Mouse (Mus musculus) megakaryocyte progenitor cell, adult 5-6 weeks (primary cell): ENCODE results near the gene Cd44. TPM values are rescaled to one million over a fixed set of nuclear protein-coding genes. Genes with fewer than 3 reads are reported as not detected.

Source experiments
- ATAC-seq: replicated peaks from 2 replicates; pipeline ENCODE4 v1.8.0; 2016; ENCODE audit warnings: mild to moderate bottlenecking, moderate TSS enrichment, inconsistent platforms; ENCODE audit not compliant: poor library complexity
- total RNA-seq, 2 experiments: library from RNA; stranded (forward) in 1 of 2; stranded (reverse) in 1 of 2; fragments of 157-497, 149-512 nt in 1 of 2; fragments of 200-1000 nt in 1 of 2; gene quantifications; 2 replicates each; pipeline versions ENCODE4 v1.2.3 to v1.2.4; 2015 to 2017

Gene Cd44
- total RNA-seq (2015) (182 and 183 TPM in 2 replicates), total RNA-seq (2017) (128 and 134 TPM in 2 replicates)

GRCm38 (mm10) chr2:102900875-102901827 is at the start of gene Cd44:
Gene Cd44, minus strand, starts transcription at chr2:102901665.
- ATAC-seq: peak; percentile 69

- peak; percentile 70 for ATAC-seq
Measured at GRCm38 (mm10) chr2:102948481-102948857, 47.0 kb upstream of the Cd44 start.

DNA sequence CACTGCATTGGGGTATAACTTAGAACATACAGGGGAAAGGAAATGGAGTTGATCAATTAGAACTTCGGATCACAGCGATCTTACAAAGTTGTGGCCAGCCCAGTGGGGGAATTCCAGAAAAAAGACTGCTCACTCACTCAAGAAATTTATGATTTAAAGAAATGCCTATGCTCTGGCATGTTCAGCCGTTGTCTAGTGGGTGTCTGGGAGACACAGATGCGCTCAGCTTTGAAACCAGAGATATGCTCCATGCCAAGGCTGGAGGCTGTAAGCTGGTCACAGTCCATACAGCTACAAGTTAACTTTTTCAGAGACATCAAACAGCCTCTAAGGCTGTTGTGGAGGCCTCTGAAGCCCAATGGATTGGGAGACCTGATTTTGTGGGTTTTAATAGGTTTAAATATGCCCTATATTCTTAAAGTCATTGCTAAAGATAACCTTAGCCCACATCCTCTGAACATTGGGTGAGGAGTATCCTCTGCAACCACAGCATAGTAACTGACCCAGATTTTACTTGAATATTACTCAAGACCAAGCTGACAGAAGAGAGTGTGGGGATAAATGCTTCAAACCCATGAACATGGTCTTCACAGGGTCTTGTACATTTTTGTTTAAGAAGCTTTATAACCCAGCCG is 46.5 kb upstream of the Cd44 start:
- ATAC-seq: peak; percentile 21; the same call in 1 of the 2 replicates

DNA sequence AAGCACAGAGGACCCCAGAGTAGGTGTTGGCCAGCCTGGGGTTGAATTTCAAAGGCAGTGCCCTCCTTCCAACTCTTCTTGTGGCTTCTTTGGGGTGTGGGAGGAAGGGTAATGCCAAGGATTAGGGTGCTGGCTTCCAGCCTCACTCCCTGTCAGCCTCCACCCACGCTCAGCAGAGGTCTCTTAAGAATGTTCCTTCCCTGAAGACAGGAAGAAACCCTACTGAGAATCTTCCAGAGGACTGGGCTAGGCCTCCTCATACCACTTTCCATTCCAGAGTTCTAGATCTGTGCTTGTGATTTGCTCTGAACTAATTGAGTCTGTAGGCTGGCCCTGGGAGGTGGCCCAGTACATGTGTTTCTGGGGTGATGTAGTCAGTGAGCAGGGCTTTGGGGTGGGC is 43.6 kb upstream of the Cd44 start:
- no peak for ATAC-seq

DNA sequence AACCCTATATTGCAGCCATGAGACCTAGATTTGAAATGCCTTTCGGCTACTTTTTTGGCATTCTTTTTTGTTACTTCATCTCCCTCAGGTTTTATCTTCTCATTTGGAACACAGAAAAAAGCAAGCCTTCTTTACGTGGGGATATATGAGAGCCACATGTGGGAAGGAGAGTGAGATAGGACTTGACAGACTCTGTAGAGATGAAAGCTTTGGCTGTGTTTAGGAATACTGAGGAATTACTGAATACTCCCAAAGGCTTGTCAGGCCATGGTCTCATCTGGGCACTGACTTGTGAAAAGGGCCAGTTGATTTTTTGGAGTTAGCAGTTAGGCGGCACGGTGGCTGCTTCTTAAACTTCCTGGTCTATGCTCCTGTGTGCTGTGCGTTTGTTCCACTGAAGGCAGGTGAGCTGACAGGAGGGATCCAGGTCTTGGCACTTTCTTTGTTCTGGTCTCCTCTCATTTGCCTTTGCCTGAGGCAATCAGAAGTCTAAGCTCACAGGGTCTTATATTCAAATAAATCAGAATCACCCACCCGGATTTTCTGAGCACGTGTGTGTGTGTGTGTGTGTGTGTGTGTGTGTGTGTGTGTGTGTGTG is 43.0 kb upstream of the Cd44 start:
- no peak for ATAC-seq

DNA sequence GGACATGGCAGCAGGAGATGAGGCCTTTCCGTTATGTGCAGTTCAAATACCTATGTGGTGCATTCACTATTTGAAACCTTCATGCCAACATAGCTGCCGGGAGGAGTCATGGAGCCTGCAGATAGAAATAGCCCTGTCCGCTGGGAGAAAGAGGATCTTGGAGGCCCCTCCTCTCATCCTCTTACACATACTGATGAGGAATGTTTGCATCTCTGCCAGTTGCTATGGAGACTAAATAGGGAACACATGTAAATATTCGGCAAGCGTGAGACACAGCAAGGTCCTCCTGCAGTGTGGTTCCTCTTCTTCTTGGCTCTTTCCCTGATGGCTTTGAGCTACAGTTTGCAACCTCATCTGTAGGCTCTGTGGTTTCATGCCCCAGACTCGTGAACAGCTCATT is 42.5 kb upstream of the Cd44 start:
- peak; percentile 87 for ATAC-seq

DNA sequence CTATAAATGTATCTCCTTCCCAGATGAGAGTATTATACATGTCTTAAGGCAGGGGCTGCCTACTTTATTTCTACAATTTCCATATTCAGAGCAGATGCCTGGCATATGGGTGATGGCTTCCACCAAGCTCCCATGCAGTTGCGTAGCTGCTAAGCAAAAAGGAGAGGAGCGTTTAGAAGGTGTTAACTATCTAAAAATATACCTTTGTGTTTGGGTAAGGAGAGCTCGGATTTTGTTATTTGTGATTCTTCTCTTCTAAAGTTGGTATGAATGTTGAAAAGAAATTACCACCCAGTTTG is 41.3 kb upstream of the Cd44 start:
- ATAC-seq: no peak

GRCm38 (mm10) chr2:102941937-102942781 is 40.7 kb upstream of the Cd44 start:
- ATAC-seq: no peak

- no peak for ATAC-seq
Measured at GRCm38 (mm10) chr2:102940813-102941361, 39.4 kb upstream of the Cd44 start.

GRCm38 (mm10) chr2:102940158-102940557 is 38.7 kb upstream of the Cd44 start:
- ATAC-seq: 0 out of 2 replicates have a peak, but pooled peaks have one; percentile 5

- ATAC-seq: no peak
Measured at GRCm38 (mm10) chr2:102936886-102937285, 35.4 kb upstream of the Cd44 start.

GRCm38 (mm10) chr2:102934834-102935233 is 33.4 kb upstream of the Cd44 start:
- ATAC-seq: no peak

- no peak for ATAC-seq
Measured at GRCm38 (mm10) chr2:102933787-102934186, 32.3 kb upstream of the Cd44 start.

- ATAC-seq: no peak
Measured at GRCm38 (mm10) chr2:102933142-102933541, 31.7 kb upstream of the Cd44 start.

- no peak for ATAC-seq
Measured at GRCm38 (mm10) chr2:102932667-102933066, 31.2 kb upstream of the Cd44 start.

DNA sequence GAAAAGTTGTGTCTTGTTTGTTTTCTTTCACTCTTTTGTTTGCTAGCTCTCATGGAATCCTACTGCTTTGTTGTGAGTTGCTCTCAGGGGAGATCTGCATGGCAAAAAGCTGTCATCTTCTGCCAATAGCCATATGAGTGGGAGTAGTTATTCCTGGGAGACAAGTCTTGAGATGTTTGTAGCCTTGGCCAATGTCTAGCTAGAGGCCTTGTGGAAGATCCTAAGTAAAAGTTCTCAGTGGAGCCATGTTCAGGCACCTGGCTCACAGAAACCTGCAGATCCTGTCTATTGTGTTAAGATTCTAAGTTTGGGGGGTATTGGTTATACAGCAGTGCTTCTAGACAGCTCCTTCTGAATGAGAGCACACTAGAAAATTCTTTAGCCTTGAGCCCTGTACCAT is 26.7 kb upstream of the Cd44 start:
- no peak for ATAC-seq

DNA sequence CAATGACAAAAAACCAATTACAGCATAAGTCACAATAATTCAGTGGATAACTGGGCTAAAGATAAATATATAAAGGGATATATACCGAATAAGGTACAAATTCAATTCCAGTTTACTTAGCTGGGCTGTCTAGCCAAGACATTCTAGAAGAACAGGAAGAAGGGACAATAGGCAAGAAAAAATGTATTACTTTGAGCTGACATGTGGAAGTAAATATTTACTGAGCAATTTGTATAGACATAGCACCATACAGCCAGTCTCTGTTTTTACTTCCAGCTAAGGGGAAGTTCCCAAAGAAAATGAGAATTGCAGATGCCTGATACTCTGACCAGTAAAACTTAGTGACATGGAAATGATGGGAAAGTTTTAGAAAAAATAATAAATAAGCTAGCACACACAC is 23.0 kb upstream of the Cd44 start:
- no peak for ATAC-seq

DNA sequence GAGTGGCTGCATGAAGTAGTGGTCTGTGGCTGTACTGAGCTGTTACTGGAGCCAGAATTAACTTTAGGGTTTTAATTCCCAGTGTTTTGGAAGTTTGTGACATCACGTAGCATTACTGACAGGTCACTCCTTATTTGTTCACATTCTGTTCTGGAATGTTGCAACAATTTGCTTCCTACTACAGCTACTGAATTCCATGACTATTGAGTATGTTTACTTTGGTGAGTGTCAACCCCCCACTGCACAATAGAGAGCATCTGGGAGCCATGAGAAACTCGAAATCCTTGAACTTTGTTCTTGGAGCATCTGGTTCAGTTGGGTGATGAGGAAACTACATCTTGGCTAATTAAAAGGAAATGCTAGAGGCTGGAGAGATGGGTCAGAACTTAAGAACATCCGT is 22.2 kb upstream of the Cd44 start:
- ATAC-seq: no peak

- ATAC-seq: no peak
Measured at GRCm38 (mm10) chr2:102922066-102922465, 20.6 kb upstream of the Cd44 start.

DNA sequence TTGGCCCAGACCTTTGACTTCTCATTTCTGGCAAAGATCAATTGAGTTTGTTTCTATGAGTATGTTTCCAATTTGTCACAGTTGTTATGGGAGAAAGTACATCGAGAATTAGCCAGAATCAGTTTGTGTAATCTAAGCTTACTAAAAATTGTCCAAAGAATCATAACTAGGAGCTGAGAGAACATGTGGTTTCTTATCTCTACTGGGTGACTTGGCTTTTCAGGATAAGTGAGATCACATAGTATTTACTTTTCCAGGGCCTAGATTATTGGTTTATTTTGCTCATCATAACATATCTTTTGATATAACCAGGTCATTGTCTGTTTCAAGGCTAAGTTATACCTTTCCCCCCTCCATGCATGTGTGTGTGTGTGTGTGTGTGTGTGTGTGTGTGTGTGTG is 16.8 kb upstream of the Cd44 start:
- ATAC-seq: no peak

GRCm38 (mm10) chr2:102916596-102916995 is 15.1 kb upstream of the Cd44 start:
- ATAC-seq: no peak
